Mouse (Mus musculus): ENCODE measurements around the gene Ctu2. TPM values are rescaled to one million over a fixed set of nuclear protein-coding genes. Genes with fewer than 3 reads are reported as not detected.

The Ctu2 gene
- total RNA-seq, 2 experiments from 2014 or later: 16.6 to 21.7 TPM

GRCm38 (mm10) chr8:122497016-122497734 lies 21.2 kb downstream of the Ctu2 start:
- DNase-seq: no peak

GRCm38 (mm10) chr8:122497912-122498311 lies 22.0 kb downstream of the Ctu2 start:
- no peak for DNase-seq

GRCm38 (mm10) chr8:122500856-122501255 lies 24.9 kb downstream of the Ctu2 start:
- peak; percentile 48 to 75 for DNase-seq

- no peak for DNase-seq
These were observed 35.6 kb downstream of the Ctu2 start for GRCm38 (mm10) chr8:122511552-122511951.

GRCm38 (mm10) chr8:122512392-122512791 lies 36.4 kb downstream of the Ctu2 start:
- no peak for DNase-seq

GRCm38 (mm10) chr8:122515699-122516098 lies 39.8 kb downstream of the Ctu2 start:
- DNase-seq: no peak

GRCm38 (mm10) chr8:122517541-122518190 lies 41.7 kb downstream of the Ctu2 start:
- DNase-seq: no peak

GRCm38 (mm10) chr8:122520611-122521010 lies 44.7 kb downstream of the Ctu2 start:
- DNase-seq: no peak

GRCm38 (mm10) chr8:122522796-122523651 lies 47.1 kb downstream of the Ctu2 start:
- no peak for DNase-seq

GRCm38 (mm10) chr8:122523652-122524360 lies 47.9 kb downstream of the Ctu2 start:
- peak in 1 of 2 experiments; percentile 9 for DNase-seq

- DNase-seq: no peak
These were observed 48.6 kb downstream of the Ctu2 start for GRCm38 (mm10) chr8:122524506-122524905.

GRCm38 (mm10) chr8:122525004-122525403 lies 49.1 kb downstream of the Ctu2 start:
- no peak for DNase-seq

- no peak for DNase-seq
These were observed 50.1 kb downstream of the Ctu2 start for GRCm38 (mm10) chr8:122526084-122526483.

- DNase-seq: no peak
These were observed 50.7 kb downstream of the Ctu2 start for GRCm38 (mm10) chr8:122526526-122527170.

GRCm38 (mm10) chr8:122527937-122528336 lies 52.0 kb downstream of the Ctu2 start:
- DNase-seq: no peak

GRCm38 (mm10) chr8:122529159-122529558 lies 53.2 kb downstream of the Ctu2 start:
- no peak for DNase-seq

GRCm38 (mm10) chr8:122531312-122531711 lies 55.4 kb downstream of the Ctu2 start:
- DNase-seq: no peak

All from layer of hippocampus, postnatal 36 days (tissue).